Mouse (Mus musculus) neutrophil, adult 59 days (primary cell): ENCODE data around the gene AI467606. TPM values are rescaled to one million over a fixed set of nuclear protein-coding genes. Genes with fewer than 3 reads are reported as not detected.

ENCODE experiments used
- total RNA-seq, 2 experiments: library from RNA; stranded (reverse); gene quantifications; 1 replicate in 1 of 2; 2 replicates in 1 of 2; pipeline ENCODE4 v1.2.4; 2023

The AI467606 gene
- 100 to 1,000 TPM; 131 to 144 TPM for total RNA-seq

GRCm38 (mm10) chr7:127091114-127091896 is at the start of gene AI467606:
AI467606 (plus strand) TSS chr7:127091359.

GRCm38 (mm10) chr7:127041851-127042672 is 49.1 kb upstream of the AI467606 start, which contains the start of gene Kif22:
Kif22 (minus strand) TSS chr7:127042471.

GRCm38 (mm10) chr7:127087278-127088010 is 3.7 kb upstream of the AI467606 start, which contains the start of gene Zg16:
Zg16 (minus strand) TSS chr7:127087328.

GRCm38 (mm10) chr7:127121911-127122270 is 30.7 kb downstream of the AI467606 start, which contains the start of gene Qprt:
Qprt (minus strand) TSS chr7:127122226.

GRCm38 (mm10) chr7:127137262-127138017 is 46.3 kb downstream of the AI467606 start, which contains the start of gene Spn:
Spn (minus strand) TSS chr7:127137823.

Other genes starting within 250 kb of the AI467606 start
- gene Doc2a, start 243.9 kb upstream of the AI467606 start, total RNA-seq = not detected
- gene Hirip3, start 229.4 kb upstream of the AI467606 start, total RNA-seq = 10 to 100 TPM; 35.2 to 41.1 TPM
- 10 to 100 TPM; 47.1 to 51.6 TPM for gene Ino80e, start 229.0 kb upstream of the AI467606 start, total RNA-seq
- gene Taok2, start 206.7 kb upstream of the AI467606 start, total RNA-seq = 10 to 100 TPM; 60.5 to 65.1 TPM
- gene Tmem219, start 168.4 kb upstream of the AI467606 start, total RNA-seq = 10 to 100 TPM; 43.6 to 45.3 TPM
- 10 to 100 TPM; 19.0 to 20.9 TPM for gene Kctd13, start 162.5 kb upstream of the AI467606 start, total RNA-seq
- gene Asphd1, start 141.8 kb upstream of the AI467606 start, total RNA-seq = not detected
- gene Sez6l2, start 140.8 kb upstream of the AI467606 start, total RNA-seq = 1 to 10 TPM; 1.7 to 1.9 TPM
- gene Cdipt, start 115.4 kb upstream of the AI467606 start, total RNA-seq = 10 to 100 TPM; 58.6 to 74.2 TPM
- 1 to 10 TPM; 1.5 to 1.7 TPM for gene Cdiptos, start 115.3 kb upstream of the AI467606 start, total RNA-seq
- 10 to 100 TPM; 40.7 to 54.2 TPM for gene Mvp, start 76.7 kb upstream of the AI467606 start, total RNA-seq
- 1 to 10 TPM; 2.1 to 7.5 TPM for gene Pagr1b, start 74.9 kb upstream of the AI467606 start, total RNA-seq
- 10 to 100 TPM in 1 of 2 experiments, 1 to 10 TPM in 1; 8.7 to 32.2 TPM for gene Pagr1a, start 74.0 kb upstream of the AI467606 start, total RNA-seq
- gene Gm42742, start 70.3 kb upstream of the AI467606 start, total RNA-seq = 10 to 100 TPM in 1 of 2 experiments, under 1 TPM in 1; 0.20 to 34.3 TPM
- gene Prrt2, start 70.1 kb upstream of the AI467606 start, total RNA-seq = under 1 TPM in 1 of 2 experiments, not detected in 1; 0.20 TPM
- gene Maz, start 64.3 kb upstream of the AI467606 start, total RNA-seq = 100 to 1,000 TPM; 181 to 187 TPM
- gene Kif22, start 48.9 kb upstream of the AI467606 start, total RNA-seq = 10 to 100 TPM; 60.6 to 63.2 TPM
- 1 to 10 TPM in 1 of 2 experiments, under 1 TPM in 1; 0.60 to 1.6 TPM for gene Zg16, start 4.0 kb upstream of the AI467606 start, total RNA-seq
- 1 to 10 TPM; 4.2 to 6.3 TPM for gene Qprt, start 30.9 kb downstream of the AI467606 start, total RNA-seq
- gene Spn, start 46.5 kb downstream of the AI467606 start, total RNA-seq = 100 to 1,000 TPM; 126 to 127 TPM
- gene Cd2bp2, start 104.7 kb downstream of the AI467606 start, total RNA-seq = 10 to 100 TPM; 47.7 to 62.5 TPM
- gene Tbc1d10b, start 117.1 kb downstream of the AI467606 start, total RNA-seq = 100 to 1,000 TPM; 123 to 138 TPM
- gene Mylpf, start 117.5 kb downstream of the AI467606 start, total RNA-seq = 1 to 10 TPM; 7.7 to 8.4 TPM
- gene Zfp553, start 141.7 kb downstream of the AI467606 start, total RNA-seq = 1 to 10 TPM; 4.2 to 4.5 TPM
- gene Sept1, start 141.8 kb downstream of the AI467606 start, total RNA-seq = 100 to 1,000 TPM; 106 to 111 TPM
- gene Zfp771, start 152.9 kb downstream of the AI467606 start, total RNA-seq = 1 to 10 TPM; 5.1 to 5.8 TPM
- 10 to 100 TPM; 28.7 to 31.2 TPM for gene Dctpp1, start 169.3 kb downstream of the AI467606 start, total RNA-seq
- gene Sephs2, start 182.7 kb downstream of the AI467606 start, total RNA-seq = 100 to 1,000 TPM; 115 to 120 TPM
- gene Itgal, start 204.9 kb downstream of the AI467606 start, total RNA-seq = 100 to 1,000 TPM; 224 to 235 TPM